Mouse (Mus musculus) adrenal gland, postnatal 10 days (tissue): ENCODE measurements around the gene Grsf1. TPM values are rescaled to one million over a fixed set of nuclear protein-coding genes. Genes with fewer than 3 reads are reported as not detected.

Experiments
- DNase-seq: peaks from one replicate; pipeline ENCODE4 v3.0.0; 2021; ENCODE audit warnings: mixed read lengths
- total RNA-seq, 2 experiments: library from RNA; stranded (reverse); gene quantifications; 2 replicates each; pipeline ENCODE4 v1.2.3; 2021

Grsf1 gene
- total RNA-seq, 2 experiments from 2014 or later: 144 to 156 TPM

GRCm38 (mm10) chr5:88631545-88631944 is 44.4 kb downstream of the Grsf1 start:
- DNase-seq: no peak

- peak; percentile 62 for DNase-seq
Observed at GRCm38 (mm10) chr5:88630883-88631282, 45.1 kb downstream of the Grsf1 start.

- no peak for DNase-seq
Observed at GRCm38 (mm10) chr5:88629987-88630386, 46.0 kb downstream of the Grsf1 start.

GRCm38 (mm10) chr5:88629125-88629524 is 46.8 kb downstream of the Grsf1 start:
- no peak for DNase-seq

DNA sequence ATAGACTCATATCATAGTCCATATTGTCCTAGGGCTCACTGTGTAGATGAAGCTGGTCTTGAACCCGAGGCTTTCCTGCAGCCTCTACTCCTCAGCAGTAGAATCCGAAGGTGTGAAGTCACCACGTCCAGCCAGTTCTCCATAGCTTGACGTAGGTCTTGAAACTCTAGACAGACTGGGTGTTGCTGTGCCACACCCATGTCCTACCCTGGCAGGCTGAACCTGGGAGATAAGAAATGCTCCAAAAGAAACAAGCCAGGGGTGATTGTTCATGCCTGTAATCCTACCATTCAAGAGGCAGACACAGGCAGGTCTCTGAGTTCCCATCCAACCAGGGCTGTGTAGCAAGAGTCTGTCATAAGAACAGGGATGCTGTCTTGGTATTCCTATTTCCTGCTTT is 48.4 kb downstream of the Grsf1 start:
- no peak for DNase-seq

GRCm38 (mm10) chr5:88616988-88617387 is 59.0 kb downstream of the Grsf1 start:
- DNase-seq: no peak

DNA sequence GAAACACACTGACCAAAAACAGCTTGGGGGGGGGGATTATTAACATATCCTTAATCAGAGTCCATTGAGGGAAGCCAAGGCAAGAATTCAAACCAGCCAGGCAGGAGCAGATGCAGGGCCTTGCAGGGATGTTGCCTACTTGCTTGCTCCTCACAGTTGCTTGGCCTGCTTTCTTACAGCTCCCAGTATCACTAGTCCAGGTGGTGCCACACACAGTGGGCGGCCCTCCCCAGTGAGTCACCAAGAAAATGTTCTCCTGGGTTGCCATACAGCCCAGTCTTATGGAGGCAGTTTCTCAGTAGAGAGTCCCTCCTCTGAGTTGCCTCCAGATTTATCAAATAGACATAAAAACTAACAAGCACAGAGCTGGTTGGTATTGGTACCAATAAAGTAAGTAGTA is 61.8 kb downstream of the Grsf1 start:
- no peak for DNase-seq

Other genes with a start within 250 kb of the Grsf1 start
- not detected for gene Ambn, start 220.2 kb downstream of the Grsf1 start, total RNA-seq
- gene Enam, start 188.2 kb downstream of the Grsf1 start, total RNA-seq: not detected
- gene Jchain, start 148.3 kb downstream of the Grsf1 start, total RNA-seq: 1 to 10 TPM in 1 of 2 experiments, under 1 TPM in 1; 0.75 to 1.4 TPM
- gene Utp3, start 121.7 kb downstream of the Grsf1 start, total RNA-seq: 10 to 100 TPM; 30.5 to 31.9 TPM
- gene Rufy3, start 111.1 kb downstream of the Grsf1 start, total RNA-seq: 10 to 100 TPM; 20.7 to 32.5 TPM
- 10 to 100 TPM; 32.0 to 33.6 TPM for gene Mob1b, start 44.7 kb upstream of the Grsf1 start, total RNA-seq
- 1 to 10 TPM; 8.0 to 9.6 TPM for gene Dck, start 88.8 kb upstream of the Grsf1 start, total RNA-seq
- 100 to 1,000 TPM in 1 of 2 experiments, 10 to 100 TPM in 1; 99.5 to 108 TPM for gene Slc4a4, start 210.6 kb upstream of the Grsf1 start, total RNA-seq